Mouse (Mus musculus) erythroid progenitor cell, adult 5-6 weeks (primary cell): ENCODE results near the gene Jag2. TPM values are rescaled to one million over a fixed set of nuclear protein-coding genes. Genes with fewer than 3 reads are reported as not detected.

Experiments used
- ATAC-seq: replicated peaks from 2 replicates; pipeline ENCODE4 v1.8.0; 2016; ENCODE audit warnings: moderate number of reproducible peaks, mild to moderate bottlenecking, moderate TSS enrichment, inconsistent platforms; ENCODE audit not compliant: poor library complexity, low FRiP score, severe bottlenecking
- total RNA-seq, 2 experiments: library from RNA; stranded (forward) in 1 of 2; stranded (reverse) in 1 of 2; fragments of 150-400 nt in 1 of 2; fragments of 186-747, 209-891 nt in 1 of 2; gene quantifications; 2 replicates each; pipeline versions ENCODE4 v1.2.3 to v1.2.4; 2015 to 2017; ENCODE audit warnings: low replicate concordance in 2 of 2

Jag2 gene
- total RNA-seq, 2 experiments from 2014 or later, result not detected

GRCm38 (mm10) chr12:112874199-112874598 lies 55.4 kb downstream of the Jag2 start:
- no peak for ATAC-seq

- ATAC-seq, result peak; percentile 56; the same call in 1 of the 2 replicates
Measured at GRCm38 (mm10) chr12:112873452-112874190, 56.0 kb downstream of the Jag2 start.

- ATAC-seq, result no peak
Measured at GRCm38 (mm10) chr12:112872991-112873390, 56.6 kb downstream of the Jag2 start.

- ATAC-seq, result no peak
Measured at GRCm38 (mm10) chr12:112871272-112871671, 58.3 kb downstream of the Jag2 start.

GRCm38 (mm10) chr12:112870775-112871174 lies 58.8 kb downstream of the Jag2 start:
- no peak for ATAC-seq

- ATAC-seq, result no peak
Measured at GRCm38 (mm10) chr12:112869783-112870204, 59.8 kb downstream of the Jag2 start.

- ATAC-seq, result no peak
Measured at GRCm38 (mm10) chr12:112868178-112869087, 61.1 kb downstream of the Jag2 start, which contains the start of gene Gpr132. TSS of gene Gpr132 (minus strand) at chr12:112868228.

GRCm38 (mm10) chr12:112867106-112867674 lies 62.4 kb downstream of the Jag2 start:
- ATAC-seq, result no peak

- ATAC-seq, result no peak
Measured at GRCm38 (mm10) chr12:112866467-112867080, 63.0 kb downstream of the Jag2 start.

- no peak for ATAC-seq
Measured at GRCm38 (mm10) chr12:112864804-112865203, 64.8 kb downstream of the Jag2 start.

- no peak for ATAC-seq
Measured at GRCm38 (mm10) chr12:112861911-112862321, 67.7 kb downstream of the Jag2 start.

GRCm38 (mm10) chr12:112860765-112861164 lies 68.8 kb downstream of the Jag2 start:
- no peak for ATAC-seq

- ATAC-seq, result no peak
Measured at GRCm38 (mm10) chr12:112859930-112860329, 69.6 kb downstream of the Jag2 start.

- no peak for ATAC-seq
Measured at GRCm38 (mm10) chr12:112858581-112859336, 70.8 kb downstream of the Jag2 start.

Other genes with a start within 250 kb of the Jag2 start
- gene Cep170b, start 209.3 kb downstream of the Jag2 start, total RNA-seq (2015; ENCODE audit: low replicate concordance), result 1.3 TPM in 1 of 2 replicates, not detected in the other
- gene Cep170b, start 209.3 kb downstream of the Jag2 start, total RNA-seq (2017; ENCODE audit: low replicate concordance), result not detected in 2 replicates
- 20.1 and 29.9 TPM in 2 replicates for gene Pld4, start 169.1 kb downstream of the Jag2 start, total RNA-seq (2015; ENCODE audit: low replicate concordance)
- 8.9 and 14.0 TPM in 2 replicates for gene Pld4, start 169.1 kb downstream of the Jag2 start, total RNA-seq (2017; ENCODE audit: low replicate concordance)
- 0.36 TPM in 1 of 2 replicates, not detected in the other for gene Ahnak2, start 127.1 kb downstream of the Jag2 start, total RNA-seq (2015; ENCODE audit: low replicate concordance)
- gene Ahnak2, start 127.1 kb downstream of the Jag2 start, total RNA-seq (2017; ENCODE audit: low replicate concordance), result 0.64 TPM in 1 of 2 replicates, not detected in the other
- gene Clba1, start 120.8 kb downstream of the Jag2 start, total RNA-seq (2015; ENCODE audit: low replicate concordance), result not detected in 2 replicates
- 0.51 TPM in 1 of 2 replicates, not detected in the other for gene Clba1, start 120.8 kb downstream of the Jag2 start, total RNA-seq (2017; ENCODE audit: low replicate concordance)
- gene Cdca4, start 100.4 kb downstream of the Jag2 start, total RNA-seq (2015; ENCODE audit: low replicate concordance), result 170 and 180 TPM in 2 replicates
- gene Cdca4, start 100.4 kb downstream of the Jag2 start, total RNA-seq (2017; ENCODE audit: low replicate concordance), result 135 and 144 TPM in 2 replicates
- 1.3 and 5.0 TPM in 2 replicates for gene Gpr132, start 61.5 kb downstream of the Jag2 start, total RNA-seq (2015; ENCODE audit: low replicate concordance)
- 0.90 and 2.7 TPM in 2 replicates for gene Gpr132, start 61.5 kb downstream of the Jag2 start, total RNA-seq (2017; ENCODE audit: low replicate concordance)
- gene Nudt14, start 12.3 kb upstream of the Jag2 start, total RNA-seq (2015; ENCODE audit: low replicate concordance), result 12.3 TPM in 1 of 2 replicates, not detected in the other
- 2.5 and 3.3 TPM in 2 replicates for gene Nudt14, start 12.3 kb upstream of the Jag2 start, total RNA-seq (2017; ENCODE audit: low replicate concordance)
- gene Btbd6, start 46.7 kb upstream of the Jag2 start, total RNA-seq (2015; ENCODE audit: low replicate concordance), result 0.84 and 3.2 TPM in 2 replicates
- gene Btbd6, start 46.7 kb upstream of the Jag2 start, total RNA-seq (2017; ENCODE audit: low replicate concordance), result 0.68 and 1.0 TPM in 2 replicates
- 55.1 and 57.4 TPM in 2 replicates for gene Brf1, start 70.9 kb upstream of the Jag2 start, total RNA-seq (2015; ENCODE audit: low replicate concordance)
- gene Brf1, start 70.9 kb upstream of the Jag2 start, total RNA-seq (2017; ENCODE audit: low replicate concordance), result 172 and 200 TPM in 2 replicates
- 68.3 and 88.3 TPM in 2 replicates for gene Pacs2, start 84.7 kb upstream of the Jag2 start, total RNA-seq (2015; ENCODE audit: low replicate concordance)
- gene Pacs2, start 84.7 kb upstream of the Jag2 start, total RNA-seq (2017; ENCODE audit: low replicate concordance), result 44.9 and 45.7 TPM in 2 replicates
- gene Tex22, start 144.7 kb upstream of the Jag2 start, total RNA-seq (2015; ENCODE audit: low replicate concordance), result not detected in 2 replicates
- not detected in 2 replicates for gene Tex22, start 144.7 kb upstream of the Jag2 start, total RNA-seq (2017; ENCODE audit: low replicate concordance)
- 27.2 and 40.4 TPM in 2 replicates for gene Mta1, start 168.5 kb upstream of the Jag2 start, total RNA-seq (2015; ENCODE audit: low replicate concordance)
- 17.6 and 21.6 TPM in 2 replicates for gene Mta1, start 168.5 kb upstream of the Jag2 start, total RNA-seq (2017; ENCODE audit: low replicate concordance)
- gene Crip2, start 210.5 kb upstream of the Jag2 start, total RNA-seq (2015; ENCODE audit: low replicate concordance), result 22.7 and 54.1 TPM in 2 replicates
- gene Crip2, start 210.5 kb upstream of the Jag2 start, total RNA-seq (2017; ENCODE audit: low replicate concordance), result 16.0 and 29.5 TPM in 2 replicates
- 106 and 143 TPM in 2 replicates for gene Crip1, start 216.5 kb upstream of the Jag2 start, total RNA-seq (2015; ENCODE audit: low replicate concordance)
- gene Crip1, start 216.5 kb upstream of the Jag2 start, total RNA-seq (2017; ENCODE audit: low replicate concordance), result 93.8 and 176 TPM in 2 replicates
- gene Tedc1, start 226.6 kb upstream of the Jag2 start, total RNA-seq (2015; ENCODE audit: low replicate concordance), result 11.3 and 18.7 TPM in 2 replicates
- 18.9 and 38.9 TPM in 2 replicates for gene Tedc1, start 226.6 kb upstream of the Jag2 start, total RNA-seq (2017; ENCODE audit: low replicate concordance)